Mouse (Mus musculus) liver, embryonic 14.5 days (tissue): ENCODE data around the gene Pck2.

Experiments
- CTCF ChIP-seq: IDR thresholded peaks from 2 replicates; pipeline ENCODE4 v1.5.1; 2016; ENCODE audit warnings: antibody characterized with exemption, low read depth, control low read depth
- EP300 ChIP-seq: IDR thresholded peaks from 2 replicates; pipeline ENCODE4 v1.6.1; 2016; ENCODE audit warnings: antibody characterized with exemption, low read depth

DNA sequence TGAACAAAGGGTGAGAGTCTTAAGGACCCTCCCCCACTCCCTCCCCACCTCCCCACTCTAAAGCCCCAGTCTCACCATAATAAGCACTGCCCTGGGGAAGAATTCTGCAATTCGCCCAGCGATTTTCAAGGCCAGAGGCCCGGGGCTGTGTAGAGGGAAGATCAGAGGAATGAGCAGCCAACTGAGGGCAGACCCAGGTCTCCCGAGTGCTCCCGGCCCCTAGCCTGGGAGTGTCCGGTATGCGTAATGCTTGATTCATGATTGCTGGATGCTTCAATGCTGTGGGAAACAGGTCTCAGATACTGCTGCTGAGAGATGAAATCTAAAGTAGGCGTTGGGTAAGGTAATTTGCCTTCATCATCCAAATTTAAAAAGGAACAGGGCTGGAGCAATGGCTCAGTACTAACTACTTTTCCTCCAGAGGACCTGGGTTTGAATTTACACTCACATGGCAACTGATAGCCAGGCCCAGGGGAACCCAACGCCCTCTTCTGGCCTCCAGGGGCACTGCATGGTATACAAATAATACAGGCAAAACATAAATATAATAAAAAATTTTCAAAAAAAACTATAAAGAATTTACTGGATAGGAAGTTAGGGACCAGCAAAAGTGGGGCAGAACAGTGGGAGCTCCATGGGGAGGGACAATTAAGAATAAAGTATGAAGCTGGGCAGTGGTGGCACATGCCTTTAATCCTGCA lies 42.1 kb downstream of the Pck2 start:
- TF ChIP-seq CTCF, result peak; percentile 69
- no peak for TF ChIP-seq EP300
